Mouse (Mus musculus): ENCODE measurements at regions not wholly inside any gene's neighbourhood (a gene's known extent, or its start where the extent isn't known, plus 50 kb on each side); places are given as distances from the start of the nearest gene placed in this dataset.

GRCm38 (mm10) chr12:26756284-26756683, 287.3 kb downstream of the Cmpk2 start:
- no peak overlapping the region for H3K4me2 ChIP-seq
- H3K4me3 ChIP-seq, result no peak overlapping the region
- H3K9ac ChIP-seq, result no peak overlapping the region
- WGBS, result 59% methylated on average over 2 of the region's 2 CpGs
- no peaks in the 10 kb centered on the region for H3K27me3 ChIP-seq
- no peak overlapping the region for H3K27ac ChIP-seq
- ATAC-seq (ENCODE audit: insufficient number of reproducible peaks, low FRiP score, low TSS enrichment, low read depth), result no peak
- no peaks in the 10 kb centered on the region for H3K9me3 ChIP-seq
- H3K36me3 ChIP-seq, result no peaks in the 10 kb centered on the region
- peaks cover 5% of the 10 kb centered on the region; the same call in 1 of the 2 replicates for H3K4me1 ChIP-seq

GRCm38 (mm10) chr12:26754611-26755010, 285.6 kb downstream of the Cmpk2 start:
- Histone ChIP-seq H3K4me1 (peaks cover 5% of the 10 kb centered on the region; the same call in 1 of the 2 replicates), H3K4me2 (no peak overlapping the region), H3K9me3 (no peaks in the 10 kb centered on the region), H3K27me3 (no peaks in the 10 kb centered on the region), H3K4me3 (no peak overlapping the region), H3K9ac (no peak overlapping the region), H3K27ac (no peak overlapping the region), H3K36me3 (no peaks in the 10 kb centered on the region)
- WGBS, result 75% methylated on average over 2 of the region's 2 CpGs
- no peak for ATAC-seq (ENCODE audit: insufficient number of reproducible peaks, low FRiP score, low TSS enrichment, low read depth)

- no peak overlapping the region for H3K27ac ChIP-seq
- no peaks in the 10 kb centered on the region for H3K27me3 ChIP-seq
- no peak overlapping the region for H3K9ac ChIP-seq
- H3K4me1 ChIP-seq, result no peaks in the 10 kb centered on the region
- no peaks in the 10 kb centered on the region for H3K9me3 ChIP-seq
- ATAC-seq (ENCODE audit: insufficient number of reproducible peaks, low FRiP score, low TSS enrichment, low read depth), result no peak
- no peak overlapping the region for H3K4me3 ChIP-seq
- H3K36me3 ChIP-seq, result no peaks in the 10 kb centered on the region
- WGBS, result 37% methylated on average over 3 of the region's 3 CpGs
- no peak overlapping the region for H3K4me2 ChIP-seq
Measured at GRCm38 (mm10) chr12:26734558-26734897, 265.5 kb downstream of the Cmpk2 start.

GRCm38 (mm10) chr12:26733822-26734557, 265.0 kb downstream of the Cmpk2 start:
- Histone ChIP-seq H3K27me3 (no peaks in the 10 kb centered on the region), H3K4me2 (no peak overlapping the region), H3K36me3 (no peaks in the 10 kb centered on the region), H3K27ac (no peak overlapping the region), H3K4me3 (no peak overlapping the region), H3K9ac (no peak overlapping the region), H3K4me1 (no peaks in the 10 kb centered on the region), H3K9me3 (no peaks in the 10 kb centered on the region)
- WGBS, result 35% methylated on average over 4 of the region's 4 CpGs
- ATAC-seq (ENCODE audit: insufficient number of reproducible peaks, low FRiP score, low TSS enrichment, low read depth), result no peak

GRCm38 (mm10) chr12:26723399-26723798, 254.4 kb downstream of the Cmpk2 start:
- Histone ChIP-seq H3K4me3 (no peak overlapping the region), H3K9ac (no peak overlapping the region), H3K9me3 (no peaks in the 10 kb centered on the region), H3K27me3 (no peaks in the 10 kb centered on the region), H3K36me3 (no peaks in the 10 kb centered on the region), H3K4me1 (0 out of 2 replicates have a peak, but pooled peaks cover 6% of the 10 kb centered on the region), H3K27ac (no peak overlapping the region), H3K4me2 (no peak overlapping the region)
- 15% methylated on average over 1 of the region's 1 CpGs for WGBS
- no peak for ATAC-seq (ENCODE audit: insufficient number of reproducible peaks, low FRiP score, low TSS enrichment, low read depth)

- no peak for ATAC-seq (ENCODE audit: insufficient number of reproducible peaks, low FRiP score, low TSS enrichment, low read depth)
- Histone ChIP-seq H3K4me3 (no peak overlapping the region), H3K9me3 (no peaks in the 10 kb centered on the region), H3K9ac (no peak overlapping the region), H3K4me2 (no peak overlapping the region), H3K27me3 (no peaks in the 10 kb centered on the region), H3K36me3 (no peaks in the 10 kb centered on the region), H3K27ac (no peak overlapping the region), H3K4me1 (no peaks in the 10 kb centered on the region)
- 62% methylated on average over 1 of the region's 1 CpGs for WGBS
Measured at GRCm38 (mm10) chr12:26698838-26699237, 229.8 kb downstream of the Cmpk2 start.

- H3K9ac ChIP-seq, result no peak overlapping the region
- H3K9me3 ChIP-seq, result no peaks in the 10 kb centered on the region
- WGBS, result 41% methylated on average over 4 of the region's 4 CpGs
- H3K27ac ChIP-seq, result no peak overlapping the region
- no peak for ATAC-seq (ENCODE audit: insufficient number of reproducible peaks, low FRiP score, low TSS enrichment, low read depth)
- H3K4me1 ChIP-seq, result no peaks in the 10 kb centered on the region
- no peak overlapping the region for H3K4me3 ChIP-seq
- no peaks in the 10 kb centered on the region for H3K27me3 ChIP-seq
- no peak overlapping the region for H3K4me2 ChIP-seq
- no peaks in the 10 kb centered on the region for H3K36me3 ChIP-seq
Measured at GRCm38 (mm10) chr12:26688048-26688447, 219.0 kb downstream of the Cmpk2 start.

- Histone ChIP-seq H3K9ac (no peak overlapping the region), H3K27me3 (no peaks in the 10 kb centered on the region), H3K9me3 (no peaks in the 10 kb centered on the region), H3K36me3 (no peaks in the 10 kb centered on the region), H3K4me1 (no peaks in the 10 kb centered on the region), H3K27ac (no peak overlapping the region), H3K4me3 (no peak overlapping the region), H3K4me2 (no peak overlapping the region)
- 88% methylated on average over 3 of the region's 3 CpGs for WGBS
- ATAC-seq (ENCODE audit: insufficient number of reproducible peaks, low FRiP score, low TSS enrichment, low read depth), result no peak
Measured at GRCm38 (mm10) chr12:26680568-26680947, 211.6 kb downstream of the Cmpk2 start.

- no peak overlapping the region for H3K4me2 ChIP-seq
- no peak overlapping the region for H3K4me3 ChIP-seq
- 71% methylated on average over 9 of the region's 9 CpGs for WGBS
- H3K27me3 ChIP-seq, result no peaks in the 10 kb centered on the region
- H3K36me3 ChIP-seq, result no peaks in the 10 kb centered on the region
- ATAC-seq (ENCODE audit: insufficient number of reproducible peaks, low FRiP score, low TSS enrichment, low read depth), result no peak
- no peak overlapping the region for H3K27ac ChIP-seq
- no peaks in the 10 kb centered on the region for H3K9me3 ChIP-seq
- no peaks in the 10 kb centered on the region for H3K4me1 ChIP-seq
- no peak overlapping the region for H3K9ac ChIP-seq
Measured at GRCm38 (mm10) chr12:26679887-26680567, 211.0 kb downstream of the Cmpk2 start.

- Histone ChIP-seq H3K36me3 (no peaks in the 10 kb centered on the region), H3K4me3 (no peak overlapping the region), H3K4me2 (no peak overlapping the region), H3K27ac (no peak overlapping the region), H3K4me1 (no peaks in the 10 kb centered on the region), H3K9ac (no peak overlapping the region), H3K9me3 (no peaks in the 10 kb centered on the region), H3K27me3 (no peaks in the 10 kb centered on the region)
- 41% methylated on average over 4 of the region's 4 CpGs for WGBS
- ATAC-seq (ENCODE audit: insufficient number of reproducible peaks, low FRiP score, low TSS enrichment, low read depth), result no peak
Measured at GRCm38 (mm10) chr12:26665466-26665865, 196.5 kb downstream of the Cmpk2 start.

- ATAC-seq (ENCODE audit: insufficient number of reproducible peaks, low FRiP score, low TSS enrichment, low read depth), result no peak
- Histone ChIP-seq H3K27me3 (no peaks in the 10 kb centered on the region), H3K27ac (no peak overlapping the region), H3K36me3 (no peaks in the 10 kb centered on the region), H3K4me1 (0 out of 2 replicates have a peak, but pooled peaks cover 3% of the 10 kb centered on the region), H3K4me2 (no peak overlapping the region), H3K4me3 (no peak overlapping the region), H3K9me3 (no peaks in the 10 kb centered on the region), H3K9ac (no peak overlapping the region)
- 60% methylated on average over 2 of the region's 2 CpGs for WGBS
Measured at GRCm38 (mm10) chr12:26654251-26654650, 185.2 kb downstream of the Cmpk2 start.

GRCm38 (mm10) chr12:26653781-26654180, 184.8 kb downstream of the Cmpk2 start:
- no peak overlapping the region for H3K4me2 ChIP-seq
- H3K27me3 ChIP-seq, result no peaks in the 10 kb centered on the region
- H3K4me1 ChIP-seq, result 0 out of 2 replicates have a peak, but pooled peaks cover 3% of the 10 kb centered on the region
- no peak for ATAC-seq (ENCODE audit: insufficient number of reproducible peaks, low FRiP score, low TSS enrichment, low read depth)
- H3K9ac ChIP-seq, result no peak overlapping the region
- H3K4me3 ChIP-seq, result no peak overlapping the region
- H3K36me3 ChIP-seq, result no peaks in the 10 kb centered on the region
- H3K27ac ChIP-seq, result no peak overlapping the region
- no peaks in the 10 kb centered on the region for H3K9me3 ChIP-seq
- 19% methylated on average over 6 of the region's 6 CpGs for WGBS

Data from limb, embryonic 15.5 days (tissue).